Mouse (Mus musculus) midbrain, embryonic 10.5 days (tissue): ENCODE data around the gene Mapre3. TPM values are rescaled to one million over a fixed set of nuclear protein-coding genes. Genes with fewer than 3 reads are reported as not detected.

Experiments
- DNase-seq: peaks from one replicate; pipeline ENCODE4 v3.0.0-alpha.2; 2017; ENCODE audit warnings: low spot score
- H3K27ac ChIP-seq: fragments of 300-500 bp; sonication (generic); replicated peaks from 2 replicates; pipeline ENCODE4 v1.5.1; 2016; ENCODE audit warnings: mild to moderate bottlenecking
- H3K27me3 ChIP-seq: fragments of 300-500 bp; sonication (generic); 2 replicates; pipeline ENCODE4 v1.6.1; 2016; ENCODE audit warnings: low read depth, mild to moderate bottlenecking; ENCODE audit not compliant: poor library complexity, severe bottlenecking
- H3K36me3 ChIP-seq: fragments of 300-500 bp; sonication (generic); 2 replicates; pipeline ENCODE4 v1.6.1; 2016; ENCODE audit warnings: mild to moderate bottlenecking, moderate library complexity
- H3K4me1 ChIP-seq: fragments of 300-500 bp; sonication (generic); 2 replicates; pipeline ENCODE4 v1.6.1; 2016
- H3K4me3 ChIP-seq: fragments of 300-500 bp; sonication (generic); 2 replicates; pipeline ENCODE4 v1.5.1; 2016; ENCODE audit warnings: mild to moderate bottlenecking, moderate library complexity
- H3K9me3 ChIP-seq: fragments of 300-500 bp; sonication (generic); replicated peaks from 2 replicates; pipeline ENCODE4 v1.6.1; 2016; ENCODE audit warnings: mild to moderate bottlenecking
- WGBS: fragments of 180-500 bp; shearing (Covaris S2); methylation state at CpG from one replicate; pipeline ENCODE4 v1.1.7; 2016; 5-methylcytosine and 5-hydroxymethylcytosine counted together
- polyA plus RNA-seq: library from polyadenylated mRNA; unstranded; fragments of >200 nt; fragmentation: Nextera tagmentation; extraction: Ambion mirVana; gene quantifications from 2 replicates; pipeline ENCODE4 v1.2.1, GENCODE M21; 2016

Mapre3 gene
- polyA plus RNA-seq, 1 experiment from 2014 or later, result 22.9 TPM

- H3K27ac ChIP-seq, result peak overlapping the region; percentile 87
- DNase-seq, result no peak
- H3K4me3 ChIP-seq, result peak overlapping the region; percentile 41
- peaks cover 10% of the 10 kb centered on the region for H3K27me3 ChIP-seq
- H3K4me1 ChIP-seq, result peaks cover 59% of the 10 kb centered on the region
- peaks cover 10% of the 10 kb centered on the region for H3K36me3 ChIP-seq
- H3K9me3 ChIP-seq, result no peaks in the 10 kb centered on the region
- 67% methylated on average over 9 of the region's 9 CpGs for WGBS
Observed at GRCm38 (mm10) chr5:30915456-30915855, 101.0 kb downstream of the Mapre3 start.

Other genes with a start within 250 kb of the Mapre3 start
- gene Kcnk3, start 226.5 kb upstream of the Mapre3 start, polyA plus RNA-seq, result 0.12 and 0.27 TPM in 2 replicates
- 26.7 and 30.3 TPM in 2 replicates for gene Slc35f6, start 166.7 kb upstream of the Mapre3 start, polyA plus RNA-seq
- 413 and 444 TPM in 2 replicates for gene Cenpa, start 147.9 kb upstream of the Mapre3 start, polyA plus RNA-seq
- gene Dpysl5, start 103.1 kb upstream of the Mapre3 start, polyA plus RNA-seq, result 90.7 and 126 TPM in 2 replicates
- 63.3 and 63.6 TPM in 2 replicates for gene Tmem214, start 53.4 kb downstream of the Mapre3 start, polyA plus RNA-seq
- 17.4 and 20.1 TPM in 2 replicates for gene Agbl5, start 74.1 kb downstream of the Mapre3 start, polyA plus RNA-seq
- 380 and 415 TPM in 2 replicates for gene Ost4, start 93.1 kb downstream of the Mapre3 start, polyA plus RNA-seq
- gene Emilin1, start 98.8 kb downstream of the Mapre3 start, polyA plus RNA-seq, result 61.8 and 67.4 TPM in 2 replicates
- 7.5 and 9.7 TPM in 2 replicates for gene Khk, start 106.8 kb downstream of the Mapre3 start, polyA plus RNA-seq
- 4.9 and 5.8 TPM in 2 replicates for gene Cgref1, start 130.9 kb downstream of the Mapre3 start, polyA plus RNA-seq
- 138 and 149 TPM in 2 replicates for gene Preb, start 145.7 kb downstream of the Mapre3 start, polyA plus RNA-seq
- gene Tcf23, start 154.0 kb downstream of the Mapre3 start, polyA plus RNA-seq, result 0.02 TPM in 1 of 2 replicates, not detected in the other
- 80.5 and 99.6 TPM in 2 replicates for gene Atraid, start 233.7 kb downstream of the Mapre3 start, polyA plus RNA-seq
- 10.6 and 11.4 TPM in 2 replicates for gene Slc5a6, start 234.3 kb downstream of the Mapre3 start, polyA plus RNA-seq
- 52.4 and 53.3 TPM in 2 replicates for gene Cad, start 240.1 kb downstream of the Mapre3 start, polyA plus RNA-seq